Mouse (Mus musculus) ES-Bruce4 (cell line): Measurements from ENCODE around the gene Zfp64. TPM values are rescaled to one million over a fixed set of nuclear protein-coding genes. Genes with fewer than 3 reads are reported as not detected.
A peak's percentile ranks its signal among the peaks of the same experiment; 100 is the strongest.

Experiments used
- H3K27ac ChIP-seq: 2 replicates; pipeline ENCODE4 v1.5.1; 2012; ENCODE audit warnings: low read length, inconsistent platforms; ENCODE audit not compliant: insufficient read depth
- H3K27me3 ChIP-seq: 2 replicates; pipeline ENCODE4 v1.6.1; 2012; ENCODE audit warnings: mild to moderate bottlenecking, low read length, inconsistent platforms; ENCODE audit not compliant: control insufficient read depth, poor library complexity, insufficient read depth, severe bottlenecking
- H3K36me3 ChIP-seq: 2 replicates; pipeline ENCODE4 v1.6.1; 2012; ENCODE audit warnings: inconsistent platforms, mild to moderate bottlenecking, low read length, moderate library complexity; ENCODE audit not compliant: control insufficient read depth, poor library complexity, insufficient read depth, severe bottlenecking
- H3K4me1 ChIP-seq: one replicate; pipeline ENCODE4 v1.8.1; 2011; ENCODE audit warnings: low read length; ENCODE audit not compliant: control insufficient read depth, insufficient read depth
- H3K4me3 ChIP-seq: 2 replicates; pipeline ENCODE4 v1.5.1; 2011; ENCODE audit warnings: low read depth, mild to moderate bottlenecking, low read length
- H3K9ac ChIP-seq: 2 replicates; pipeline ENCODE4 v1.6.1; 2012; ENCODE audit warnings: low read depth, mild to moderate bottlenecking, inconsistent platforms; ENCODE audit not compliant: poor library complexity, severe bottlenecking
- H3K9me3 ChIP-seq: replicated peaks from 2 replicates; pipeline ENCODE4 v1.6.1; 2012; ENCODE audit warnings: mild to moderate bottlenecking, low read length, inconsistent platforms; ENCODE audit not compliant: control insufficient read depth, poor library complexity, insufficient read depth, severe bottlenecking
- CTCF ChIP-seq: IDR thresholded peaks from one replicate; pipeline ENCODE4 v1.8.1; 2011; ENCODE audit warnings: low read depth, low read length
- EP300 ChIP-seq: IDR thresholded peaks from 2 replicates; pipeline ENCODE4 v1.6.1; 2011; ENCODE audit warnings: low read depth, low read length; ENCODE audit not compliant: insufficient read depth
- POLR2A ChIP-seq: IDR thresholded peaks from one replicate; pipeline ENCODE4 v1.8.1; 2011; ENCODE audit warnings: low read length; ENCODE audit not compliant: insufficient read depth
- polyA plus RNA-seq: library from polyadenylated mRNA; stranded (reverse); fragments of >200 nt; gene quantifications from 2 replicates; pipeline ENCODE4 v1.2.4, GENCODE M21; 2011; ENCODE audit warnings: low read depth; ENCODE audit not compliant: missing spikeins, insufficient read depth, insufficient read length

The Zfp64 gene
- polyA plus RNA-seq, 1 experiment = 35.9 TPM

DNA sequence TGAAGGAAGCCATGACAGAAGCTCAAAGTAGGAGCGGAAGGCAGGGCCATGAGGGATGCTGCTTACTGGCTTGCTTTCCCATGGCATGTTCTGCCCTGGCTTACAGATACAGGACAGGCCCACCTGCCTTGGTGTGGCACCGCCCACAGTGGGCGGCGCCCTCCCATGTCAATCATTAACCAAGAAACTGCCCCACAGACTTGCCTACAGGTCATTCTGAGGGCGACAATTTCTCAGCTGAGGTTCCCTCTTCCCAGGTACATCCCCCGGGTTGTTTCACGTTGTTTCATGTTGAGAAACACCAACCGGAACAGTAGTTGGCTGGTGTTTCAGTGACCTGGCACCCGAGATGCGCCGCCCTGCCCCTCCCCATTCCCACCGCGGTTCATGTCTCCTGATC is 32.0 kb upstream of the Zfp64 start:
- 0 out of 2 replicates have a peak, but pooled peaks cover 12% of the 10 kb centered on the region for H3K36me3 ChIP-seq
- peak overlapping the region; percentile 68 for H3K4me3 ChIP-seq
- no peaks in the 10 kb centered on the region for H3K4me1 ChIP-seq
- H3K27ac ChIP-seq = peak overlapping the region; percentile 39; the same call in 1 of the 2 replicates
- no peaks in the 10 kb centered on the region for H3K9me3 ChIP-seq
- H3K9ac ChIP-seq = peak overlapping the region; percentile 30; the same call in 1 of the 2 replicates
- TF ChIP-seq CTCF = no peak
- TF ChIP-seq POLR2A = no peak
- no peak for TF ChIP-seq EP300
- no peaks in the 10 kb centered on the region for H3K27me3 ChIP-seq

DNA sequence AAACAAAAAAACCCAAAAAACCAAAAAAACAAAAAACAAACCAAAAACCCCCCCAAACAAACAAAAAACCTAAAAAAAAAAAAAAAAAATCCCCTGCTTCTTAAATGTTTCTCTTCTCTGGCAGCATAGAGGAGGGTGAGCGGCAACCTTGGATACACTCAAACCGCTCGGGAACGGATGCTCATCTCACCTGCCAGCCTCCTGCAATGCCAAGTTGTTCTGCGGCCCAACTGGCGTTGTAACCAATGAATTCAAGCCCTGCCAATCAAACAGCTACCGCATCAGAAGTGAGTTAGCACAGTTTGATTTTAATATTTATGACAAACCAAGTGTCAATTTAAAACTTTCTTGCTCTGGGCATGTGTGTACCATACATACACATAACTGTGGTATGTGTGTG is 26.6 kb upstream of the Zfp64 start:
- TF ChIP-seq CTCF = no peak
- no peak for TF ChIP-seq POLR2A
- TF ChIP-seq EP300 = no peak
- no peaks in the 10 kb centered on the region for H3K27me3 ChIP-seq
- H3K4me1 ChIP-seq = no peaks in the 10 kb centered on the region
- H3K4me3 ChIP-seq = peak overlapping the region; percentile 89
- H3K9ac ChIP-seq = no peak overlapping the region
- H3K9me3 ChIP-seq = no peaks in the 10 kb centered on the region
- no peak overlapping the region for H3K27ac ChIP-seq
- H3K36me3 ChIP-seq = 0 out of 2 replicates have a peak, but pooled peaks cover 12% of the 10 kb centered on the region

GRCm38 (mm10) chr2:168981448-168981847 is 26.1 kb upstream of the Zfp64 start:
- no peak for TF ChIP-seq POLR2A
- no peak for TF ChIP-seq EP300
- TF ChIP-seq CTCF = peak; percentile 63
- Histone ChIP-seq H3K36me3 (0 out of 2 replicates have a peak, but pooled peaks cover 12% of the 10 kb centered on the region), H3K9ac (peak overlapping the region; percentile 77), H3K27me3 (no peaks in the 10 kb centered on the region), H3K9me3 (no peaks in the 10 kb centered on the region), H3K27ac (peak overlapping the region; percentile 84), H3K4me1 (no peaks in the 10 kb centered on the region), H3K4me3 (peak overlapping the region; percentile 89)

GRCm38 (mm10) chr2:168980859-168981258 is 25.5 kb upstream of the Zfp64 start:
- Histone ChIP-seq H3K9me3 (no peaks in the 10 kb centered on the region), H3K27ac (peak overlapping the region; percentile 90), H3K4me3 (peak overlapping the region; percentile 89), H3K27me3 (no peaks in the 10 kb centered on the region), H3K4me1 (no peaks in the 10 kb centered on the region), H3K9ac (peak overlapping the region; percentile 77), H3K36me3 (0 out of 2 replicates have a peak, but pooled peaks cover 12% of the 10 kb centered on the region)
- no peak for TF ChIP-seq CTCF
- peak; percentile 58 for TF ChIP-seq EP300
- peak; percentile 31 for TF ChIP-seq POLR2A

- TF ChIP-seq EP300 = 0 out of 2 replicates have a peak, but pooled peaks have one; percentile 30
- peak; percentile 91 for TF ChIP-seq CTCF
- no peak for TF ChIP-seq POLR2A
- peak overlapping the region; percentile 35; the same call in 1 of the 2 replicates for H3K4me3 ChIP-seq
- H3K4me1 ChIP-seq = no peaks in the 10 kb centered on the region
- peak overlapping the region; percentile 90 for H3K27ac ChIP-seq
- H3K36me3 ChIP-seq = 0 out of 2 replicates have a peak, but pooled peaks cover 4% of the 10 kb centered on the region
- no peaks in the 10 kb centered on the region for H3K27me3 ChIP-seq
- H3K9ac ChIP-seq = peak overlapping the region; percentile 58
- no peaks in the 10 kb centered on the region for H3K9me3 ChIP-seq
These were observed 24.4 kb upstream of the Zfp64 start for GRCm38 (mm10) chr2:168979742-168980141.

DNA sequence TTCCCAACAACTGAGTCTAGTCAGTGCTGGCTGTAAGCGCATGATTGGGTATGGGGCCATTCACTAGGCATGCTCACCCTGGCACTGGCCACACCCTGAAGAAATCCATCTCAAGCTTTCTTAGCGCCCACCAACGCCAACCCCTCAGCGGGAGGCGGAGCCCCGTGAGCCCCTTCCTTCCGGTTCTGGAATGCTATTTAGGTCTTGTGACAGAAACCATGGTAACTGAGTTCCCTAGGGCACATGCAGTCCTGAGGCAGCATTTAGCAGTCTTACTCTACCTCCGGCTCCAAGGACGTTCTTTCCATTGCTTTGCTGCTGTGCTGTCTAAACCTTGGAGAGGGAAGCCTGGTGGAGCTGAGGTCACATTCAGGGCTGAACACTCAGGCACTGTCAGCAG is 22.6 kb upstream of the Zfp64 start:
- no peaks in the 10 kb centered on the region for H3K9me3 ChIP-seq
- H3K9ac ChIP-seq = peak overlapping the region; percentile 37
- TF ChIP-seq POLR2A = peak; percentile 29
- no peak for TF ChIP-seq EP300
- TF ChIP-seq CTCF = no peak
- H3K36me3 ChIP-seq = 0 out of 2 replicates have a peak, but pooled peaks cover 2% of the 10 kb centered on the region
- no peaks in the 10 kb centered on the region for H3K4me1 ChIP-seq
- no peaks in the 10 kb centered on the region for H3K27me3 ChIP-seq
- peak overlapping the region; percentile 67 for H3K4me3 ChIP-seq
- H3K27ac ChIP-seq = peak overlapping the region; percentile 29
